Mouse (Mus musculus) lung, postnatal 0 days (tissue): ENCODE data around the gene Rbm4b. TPM values are rescaled to one million over a fixed set of nuclear protein-coding genes. Genes with fewer than 3 reads are reported as not detected.
A peak's percentile ranks its signal among the peaks of the same experiment; 100 is the strongest.

Experiments
- ATAC-seq: fragments of 200-750 bp; cut with Nextera tagmentation; 2 replicates; pipeline ENCODE4 v1.8.0; 2017; ENCODE audit warnings: moderate library complexity
- DNase-seq: peaks from one replicate; pipeline ENCODE4 v3.0.0-alpha.2; 2016; ENCODE audit warnings: low spot score
- H3K27ac ChIP-seq: fragments of 300-500 bp; sonication (generic); 2 replicates; pipeline ENCODE4 v1.5.1; 2014; ENCODE audit warnings: antibody characterized with exemption, mild to moderate bottlenecking, low read length, mixed read lengths
- H3K27me3 ChIP-seq: fragments of 300-500 bp; sonication (generic); replicated peaks from 2 replicates; pipeline ENCODE4 v1.6.1; 2014; ENCODE audit warnings: low read length, mixed read lengths; ENCODE audit not compliant: insufficient read depth
- H3K36me3 ChIP-seq: fragments of 300-500 bp; sonication (generic); 2 replicates; pipeline ENCODE4 v1.6.1; 2014; ENCODE audit warnings: low read length, mixed read lengths; ENCODE audit not compliant: insufficient read depth
- H3K4me1 ChIP-seq: fragments of 300-500 bp; sonication (generic); 2 replicates; pipeline ENCODE4 v1.6.1; 2014; ENCODE audit warnings: antibody characterized with exemption, low read depth, low read length, mixed read lengths; ENCODE audit not compliant: insufficient read depth
- H3K4me2 ChIP-seq: fragments of 300-500 bp; sonication (generic); replicated peaks from 2 replicates; pipeline ENCODE4 v1.6.1; 2014; ENCODE audit warnings: low read depth, mild to moderate bottlenecking, low read length, moderate library complexity, mixed read lengths
- H3K4me3 ChIP-seq: fragments of 300-500 bp; sonication (generic); 2 replicates; pipeline ENCODE4 v1.5.1; 2014; ENCODE audit warnings: low read depth, low read length
- H3K9ac ChIP-seq: fragments of 300-500 bp; sonication (generic); replicated peaks from 2 replicates; pipeline ENCODE4 v1.6.1; 2014; ENCODE audit warnings: low read depth, mild to moderate bottlenecking
- H3K9me3 ChIP-seq: fragments of 300-500 bp; sonication (generic); 2 replicates; pipeline ENCODE4 v1.6.1; 2016; ENCODE audit warnings: low read length, mixed read lengths
- CTCF ChIP-seq: IDR thresholded peaks from 2 replicates; pipeline ENCODE4 v1.5.1; 2016; ENCODE audit warnings: antibody characterized with exemption, mild to moderate bottlenecking
- EP300 ChIP-seq: IDR thresholded peaks from 2 replicates; pipeline ENCODE4 v1.6.1; 2016; ENCODE audit warnings: antibody characterized with exemption, mild to moderate bottlenecking, control low read depth
- WGBS: fragments of 180-500 bp; shearing (Covaris S2); extraction: QIAGEN DNeasy Blood & Tissue Kit; methylation state at CpG from one replicate; pipeline ENCODE4 v1.1.7; 2014; 5-methylcytosine and 5-hydroxymethylcytosine counted together
- polyA plus RNA-seq: library from polyadenylated mRNA; unstranded; fragments of >200 nt; fragmentation: Nextera tagmentation; extraction: Ambion mirVana; gene quantifications from 2 replicates; pipeline ENCODE4 v1.2.1, GENCODE M21; 2015

Rbm4b gene
- polyA plus RNA-seq, 1 experiment from 2014 or later = 23.4 TPM

DNA sequence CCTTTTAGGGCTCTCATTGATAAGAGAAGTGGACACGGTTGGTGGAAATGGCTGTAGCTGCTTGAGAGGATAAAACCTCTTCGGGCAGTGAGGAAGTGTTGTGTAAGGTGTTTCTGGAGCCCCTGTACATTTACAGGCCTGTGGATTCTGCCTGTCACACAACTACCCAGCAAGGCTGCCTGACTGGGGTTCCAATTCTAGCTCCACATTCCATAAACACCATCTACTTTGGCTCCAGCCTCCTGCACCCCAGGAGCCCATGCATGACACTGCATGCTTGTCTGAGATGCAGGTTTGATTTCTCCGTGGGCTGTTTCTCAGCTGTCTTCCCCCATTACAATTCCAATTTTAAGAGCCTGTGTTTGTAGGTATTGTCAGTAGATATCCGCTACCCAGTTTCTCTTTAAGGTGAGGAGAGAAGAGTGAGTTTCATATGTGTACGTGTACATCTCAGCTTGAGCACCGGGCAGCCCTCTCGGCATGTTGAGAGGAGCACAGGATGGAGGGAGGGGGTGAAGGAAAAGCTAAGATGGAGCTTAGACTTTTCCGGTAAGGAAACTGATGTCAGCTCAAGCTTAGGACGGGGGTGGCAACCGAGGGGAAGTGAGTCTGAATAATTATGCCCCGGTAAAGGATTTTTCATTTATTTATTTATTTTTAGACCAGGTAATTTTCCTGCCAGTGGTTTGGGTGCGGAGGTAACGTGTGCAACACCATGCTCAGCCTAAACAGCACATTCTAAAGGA, 43.3 kb upstream of the Rbm4b start:
- H3K27ac ChIP-seq = no peak overlapping the region
- TF ChIP-seq EP300 = no peak
- TF ChIP-seq CTCF = no peak
- DNase-seq (no peak), ATAC-seq (no peak)
- peak overlapping the region; percentile 41 for H3K4me3 ChIP-seq
- peak overlapping the region; percentile 92 for H3K4me2 ChIP-seq
- H3K9ac ChIP-seq = no peak overlapping the region
- no peaks in the 10 kb centered on the region for H3K9me3 ChIP-seq
- H3K36me3 ChIP-seq = no peaks in the 10 kb centered on the region
- 33% methylated on average over 13 of the region's 13 CpGs for WGBS
- H3K4me1 ChIP-seq = peaks cover 3% of the 10 kb centered on the region; the same call in 1 of the 2 replicates
- peaks cover 50% of the 10 kb centered on the region for H3K27me3 ChIP-seq

- Histone ChIP-seq H3K27me3 (peaks cover 50% of the 10 kb centered on the region), H3K36me3 (no peaks in the 10 kb centered on the region), H3K27ac (no peak overlapping the region), H3K4me3 (no peak overlapping the region), H3K4me1 (peaks cover 3% of the 10 kb centered on the region; the same call in 1 of the 2 replicates), H3K4me2 (no peak overlapping the region), H3K9ac (no peak overlapping the region), H3K9me3 (no peaks in the 10 kb centered on the region)
- DNase-seq = no peak
- ATAC-seq = no peak
- 72% methylated on average over 3 of the region's 3 CpGs for WGBS
- TF ChIP-seq EP300 = no peak
- TF ChIP-seq CTCF = no peak
Measured at GRCm38 (mm10) chr19:4713886-4714285, 42.4 kb upstream of the Rbm4b start.

DNA sequence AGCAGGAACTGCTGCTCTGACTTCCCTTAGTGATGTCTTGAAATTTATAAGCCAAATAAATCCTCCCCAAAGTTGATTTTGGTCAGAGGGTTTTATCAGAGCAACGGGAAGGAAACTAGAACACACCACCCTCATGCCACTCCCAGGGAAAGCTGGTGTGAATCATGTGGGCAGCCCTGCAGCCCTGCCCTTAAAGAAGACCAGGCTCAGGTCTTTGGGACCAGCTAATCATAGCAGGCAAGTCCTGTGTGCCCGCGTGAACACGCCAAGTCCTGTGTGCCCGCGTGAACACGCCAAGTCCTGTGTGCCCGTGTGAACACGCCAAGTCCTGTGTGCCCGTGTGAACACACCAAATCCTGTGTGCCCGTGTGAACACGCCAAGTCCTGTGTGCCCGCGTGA, 39.5 kb upstream of the Rbm4b start:
- H3K27ac ChIP-seq = no peak overlapping the region
- H3K4me1 ChIP-seq = peaks cover 3% of the 10 kb centered on the region; the same call in 1 of the 2 replicates
- WGBS = 93% methylated on average over 14 of the region's 14 CpGs
- no peak overlapping the region for H3K4me3 ChIP-seq
- H3K9me3 ChIP-seq = no peaks in the 10 kb centered on the region
- H3K36me3 ChIP-seq = no peaks in the 10 kb centered on the region
- H3K9ac ChIP-seq = no peak overlapping the region
- H3K27me3 ChIP-seq = peaks cover 28% of the 10 kb centered on the region
- no peak overlapping the region for H3K4me2 ChIP-seq
- ATAC-seq (no peak), DNase-seq (no peak)
- TF ChIP-seq EP300 (no peak), CTCF (no peak)

DNA sequence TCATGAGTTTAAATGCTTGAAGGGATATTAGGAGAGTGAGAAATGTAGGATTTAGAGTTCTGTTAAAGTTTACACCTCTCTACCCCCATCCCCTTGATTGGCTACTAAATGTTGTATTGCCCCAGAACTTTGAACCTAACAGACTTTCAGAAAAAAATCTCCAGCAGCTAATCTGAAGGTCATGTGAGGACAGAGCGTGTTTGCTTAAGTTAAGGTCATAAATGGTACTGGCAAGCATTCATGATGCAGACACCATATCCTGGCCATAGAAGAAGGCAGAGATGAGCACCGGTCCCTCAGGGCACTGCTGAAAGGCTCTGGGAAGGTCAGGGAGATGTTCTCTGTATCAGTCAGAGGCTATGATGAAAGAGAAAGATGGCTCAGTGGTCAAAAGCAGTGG, 39.0 kb upstream of the Rbm4b start:
- Histone ChIP-seq H3K9ac (no peak overlapping the region), H3K4me3 (no peak overlapping the region), H3K27me3 (peaks cover 25% of the 10 kb centered on the region), H3K9me3 (no peaks in the 10 kb centered on the region), H3K4me1 (peaks cover 3% of the 10 kb centered on the region; the same call in 1 of the 2 replicates), H3K4me2 (no peak overlapping the region), H3K27ac (no peak overlapping the region), H3K36me3 (no peaks in the 10 kb centered on the region)
- ATAC-seq (no peak), DNase-seq (no peak)
- TF ChIP-seq CTCF (no peak), EP300 (no peak)
- 88% methylated on average over 2 of the region's 2 CpGs for whole genome bisulfite sequencing

- Histone ChIP-seq H3K27me3 (peaks cover 10% of the 10 kb centered on the region), H3K27ac (no peak overlapping the region), H3K9ac (no peak overlapping the region), H3K36me3 (no peaks in the 10 kb centered on the region), H3K4me3 (no peak overlapping the region), H3K4me1 (no peaks in the 10 kb centered on the region), H3K4me2 (no peak overlapping the region), H3K9me3 (no peaks in the 10 kb centered on the region)
- ATAC-seq (peak; percentile 30), DNase-seq (peak; percentile 43)
- WGBS = 21% methylated on average over 8 of the region's 12 CpGs
- TF ChIP-seq CTCF (no peak), EP300 (no peak)
Measured at GRCm38 (mm10) chr19:4718716-4719115, 37.6 kb upstream of the Rbm4b start.

DNA sequence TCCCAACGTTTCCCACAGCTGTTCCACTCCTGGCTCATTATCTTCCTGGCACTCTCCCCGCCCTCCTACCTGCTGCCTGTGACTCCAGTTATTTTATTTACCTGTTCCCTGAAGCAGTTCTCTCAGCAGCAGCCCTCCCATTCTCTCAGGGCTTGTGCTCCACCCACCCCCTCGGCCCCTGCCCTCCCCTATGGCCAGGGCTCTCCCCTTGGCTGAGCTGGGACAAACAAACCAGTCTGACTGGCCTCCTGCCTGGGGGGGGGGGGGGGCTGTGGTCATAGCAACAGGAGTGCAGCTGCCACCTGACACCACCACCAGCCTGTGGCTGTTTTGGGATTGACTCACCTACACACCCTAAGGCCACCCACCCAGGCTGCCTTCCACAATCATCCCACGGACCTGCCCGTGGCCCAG, 36.9 kb upstream of the Rbm4b start:
- H3K27ac ChIP-seq = peak overlapping the region; percentile 62; the same call in 1 of the 2 replicates
- TF ChIP-seq CTCF (no peak), EP300 (no peak)
- H3K4me1 ChIP-seq = no peaks in the 10 kb centered on the region
- no peak overlapping the region for H3K4me3 ChIP-seq
- H3K36me3 ChIP-seq = no peaks in the 10 kb centered on the region
- peak overlapping the region; percentile 51; the same call in 1 of the 2 replicates for H3K4me2 ChIP-seq
- no peaks in the 10 kb centered on the region for H3K9me3 ChIP-seq
- peaks cover 4% of the 10 kb centered on the region; the same call in 1 of the 2 replicates for H3K27me3 ChIP-seq
- WGBS = 22% methylated on average over 5 of the region's 5 CpGs
- H3K9ac ChIP-seq = no peak overlapping the region
- peak; percentile 89 for DNase-seq
- ATAC-seq = peak; percentile 95
